Mouse (Mus musculus): Measurements from ENCODE around the gene Ftl1.

DNA sequence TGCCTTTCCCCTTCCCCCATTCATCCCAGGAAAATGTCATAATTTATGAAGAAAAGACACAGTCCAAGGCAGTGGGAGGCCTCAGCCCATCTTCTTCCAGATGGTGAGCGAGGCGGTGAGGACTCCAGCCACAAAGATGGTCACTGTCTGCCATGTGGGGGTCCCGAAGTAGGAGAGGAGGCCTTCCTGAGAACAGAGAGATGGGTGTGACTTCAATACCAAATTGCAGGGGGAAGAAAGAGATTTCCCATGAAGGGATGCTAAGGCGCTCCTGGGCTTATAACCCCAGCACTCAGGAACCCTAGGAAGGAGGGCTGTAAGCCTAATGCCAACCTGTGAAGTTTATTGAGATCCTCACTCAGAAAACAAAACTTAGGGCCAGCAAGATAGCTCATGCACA, 2.1 kb upstream of the Ftl1 start:
- TF ChIP-seq EP300 (IDR thresholded peaks at IDR 0.05; ENCODE audit: low read depth) (no peak), CTCF (IDR thresholded peaks at IDR 0.05; ENCODE audit: low read depth) (no peak)

All from liver, postnatal 0 days (tissue).